Mouse (Mus musculus) adrenal gland, postnatal 10 days (tissue): ENCODE measurements at regions not wholly inside any gene's neighbourhood (a gene's known extent, or its start where the extent isn't known, plus 50 kb on each side); places are given as distances from the start of the nearest gene placed in this dataset.

Source experiments
- DNase-seq: peaks from one replicate; pipeline ENCODE4 v3.0.0; 2021; ENCODE audit warnings: mixed read lengths

GRCm38 (mm10) chr5:50820674-50821073 lies 746.9 kb downstream of the Ppargc1a start:
- no peak for DNase-seq

GRCm38 (mm10) chr5:50819959-50820358 lies 747.6 kb downstream of the Ppargc1a start:
- no peak for DNase-seq

- no peak for DNase-seq
Measured at GRCm38 (mm10) chr5:50795310-50795709, 736.5 kb upstream of the Adgra3 start.

- no peak for DNase-seq
Measured at GRCm38 (mm10) chr5:50794453-50795169, 735.8 kb upstream of the Adgra3 start.

GRCm38 (mm10) chr5:50793558-50793957 lies 734.8 kb upstream of the Adgra3 start:
- no peak for DNase-seq

- DNase-seq, result no peak
Measured at GRCm38 (mm10) chr5:50785273-50785672, 726.5 kb upstream of the Adgra3 start.

GRCm38 (mm10) chr5:50779138-50779537 lies 720.3 kb upstream of the Adgra3 start:
- peak; percentile 23 for DNase-seq

- DNase-seq, result no peak
Measured at GRCm38 (mm10) chr5:50778221-50778620, 719.4 kb upstream of the Adgra3 start.

- DNase-seq, result no peak
Measured at GRCm38 (mm10) chr5:50762261-50762660, 703.5 kb upstream of the Adgra3 start.

- DNase-seq, result no peak
Measured at GRCm38 (mm10) chr5:50760386-50760785, 701.6 kb upstream of the Adgra3 start.

GRCm38 (mm10) chr5:50752766-50753165 lies 694.0 kb upstream of the Adgra3 start:
- DNase-seq, result peak; percentile 63

GRCm38 (mm10) chr5:50751358-50751757 lies 692.6 kb upstream of the Adgra3 start:
- DNase-seq, result no peak

GRCm38 (mm10) chr5:50743030-50743429 lies 684.2 kb upstream of the Adgra3 start:
- DNase-seq, result no peak

- no peak for DNase-seq
Measured at GRCm38 (mm10) chr5:50733711-50734110, 674.9 kb upstream of the Adgra3 start.

GRCm38 (mm10) chr5:50728337-50729003 lies 669.7 kb upstream of the Adgra3 start:
- DNase-seq, result no peak

- no peak for DNase-seq
Measured at GRCm38 (mm10) chr5:50706945-50707663, 648.3 kb upstream of the Adgra3 start.

- no peak for DNase-seq
Measured at GRCm38 (mm10) chr5:50698084-50698483, 639.3 kb upstream of the Adgra3 start.

- DNase-seq, result no peak
Measured at GRCm38 (mm10) chr5:50697588-50697987, 638.8 kb upstream of the Adgra3 start.

GRCm38 (mm10) chr5:50688362-50688761 lies 629.6 kb upstream of the Adgra3 start:
- DNase-seq, result no peak

GRCm38 (mm10) chr5:50683966-50684365 lies 625.2 kb upstream of the Adgra3 start:
- DNase-seq, result no peak

- no peak for DNase-seq
Measured at GRCm38 (mm10) chr5:50636539-50636938, 577.7 kb upstream of the Adgra3 start.

- DNase-seq, result no peak
Measured at GRCm38 (mm10) chr5:50626648-50627047, 567.8 kb upstream of the Adgra3 start.

GRCm38 (mm10) chr5:50624206-50624605 lies 565.4 kb upstream of the Adgra3 start:
- DNase-seq, result no peak
